Mouse (Mus musculus): ENCODE results near the gene Gm6588.

- no peak for TF ChIP-seq POLR2A (IDR thresholded peaks at IDR 0.05; ENCODE audit: low read depth, low read length)
- TF ChIP-seq CTCF (conservative IDR thresholded peaks at IDR 0.05; ENCODE audit: insufficient read depth, insufficient read length, low read depth, low read length): no peak
Observed at GRCm38 (mm10) chr5:112486415-112486814, 37.2 kb downstream of the Gm6588 start.
